Mouse (Mus musculus) forebrain, embryonic 16.5 days (tissue): ENCODE data around the gene Glmp. TPM values are rescaled to one million over a fixed set of nuclear protein-coding genes. Genes with fewer than 3 reads are reported as not detected.

Experiments
- ATAC-seq: fragments of 200-750 bp; cut with Nextera tagmentation; 2 replicates; pipeline ENCODE4 v1.8.0; 2017; ENCODE audit warnings: mild to moderate bottlenecking, moderate library complexity
- H3K27ac ChIP-seq: fragments of 300-500 bp; sonication (generic); 2 replicates; pipeline ENCODE4 v1.5.1; 2014; ENCODE audit warnings: low read length, control low read depth
- H3K27me3 ChIP-seq: fragments of 300-500 bp; sonication (generic); replicated peaks from 2 replicates; pipeline ENCODE4 v1.6.1; 2014; ENCODE audit warnings: low read length; ENCODE audit not compliant: control insufficient read depth, insufficient read depth
- H3K36me3 ChIP-seq: fragments of 300-500 bp; sonication (generic); 2 replicates; pipeline ENCODE4 v1.6.1; 2014; ENCODE audit not compliant: control insufficient read depth, insufficient read depth
- H3K4me1 ChIP-seq: fragments of 300-500 bp; sonication (generic); replicated peaks from 2 replicates; pipeline ENCODE4 v1.6.1; 2014; ENCODE audit warnings: low read length; ENCODE audit not compliant: control insufficient read depth, insufficient read depth
- H3K4me2 ChIP-seq: fragments of 300-500 bp; sonication (generic); 2 replicates; pipeline ENCODE4 v1.6.1; 2014; ENCODE audit warnings: mild to moderate bottlenecking, low read length, control low read depth
- H3K4me3 ChIP-seq: fragments of 300-500 bp; sonication (generic); replicated peaks from 2 replicates; pipeline ENCODE4 v1.5.1; 2014; ENCODE audit warnings: mild to moderate bottlenecking, low read length, control low read depth
- H3K9ac ChIP-seq: fragments of 300-500 bp; sonication (generic); replicated peaks from 2 replicates; pipeline ENCODE4 v1.6.1; 2014; ENCODE audit warnings: low read depth, low read length, control low read depth
- H3K9me3 ChIP-seq: fragments of 300-500 bp; sonication (generic); 2 replicates; pipeline ENCODE4 v1.6.1; 2016; ENCODE audit warnings: low read length; ENCODE audit not compliant: control insufficient read depth
- WGBS: fragments of 180-500 bp; shearing (Covaris S2); extraction: QIAGEN DNeasy Blood & Tissue Kit; methylation state at CpG from one replicate; pipeline ENCODE4 v1.1.7; 2014; 5-methylcytosine and 5-hydroxymethylcytosine counted together
- polyA plus RNA-seq: library from polyadenylated mRNA; unstranded; fragments of >200 nt; fragmentation: Nextera tagmentation; extraction: Ambion mirVana; gene quantifications from 2 replicates; pipeline ENCODE4 v1.2.1, GENCODE M21; 2015

Glmp gene
- polyA plus RNA-seq, 1 experiment from 2014 or later = 93.0 TPM

DNA sequence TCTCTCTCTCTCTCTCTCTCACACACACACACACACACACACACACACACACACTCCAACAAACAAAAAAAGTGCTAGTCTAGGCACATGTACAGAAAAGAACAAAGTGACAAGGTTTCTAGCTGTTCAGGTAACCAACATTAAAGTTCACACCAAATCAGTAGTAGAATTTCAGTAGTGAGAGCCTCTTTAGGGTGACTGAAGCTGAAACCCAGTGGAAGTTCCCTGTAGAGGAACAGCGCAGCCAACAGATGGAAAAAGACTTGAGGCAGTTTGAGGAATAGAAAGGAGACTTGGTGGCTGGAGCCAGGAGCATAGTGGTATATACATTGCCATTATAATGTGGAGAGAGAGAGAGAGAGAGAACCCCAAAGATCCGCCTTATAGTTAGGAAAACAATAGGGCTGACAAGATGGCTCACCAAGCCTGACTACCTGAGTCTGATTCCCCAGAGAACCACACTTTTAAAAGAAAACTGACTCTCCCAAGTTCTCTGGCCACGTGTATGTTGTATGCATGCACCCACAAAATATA, 10.1 kb downstream of the Glmp start:
- no peak for ATAC-seq
- H3K4me1 ChIP-seq = peaks cover 20% of the 10 kb centered on the region
- H3K27ac ChIP-seq = no peak overlapping the region
- H3K36me3 ChIP-seq = no peaks in the 10 kb centered on the region
- H3K9ac ChIP-seq = peak overlapping the region; percentile 98
- H3K9me3 ChIP-seq = no peaks in the 10 kb centered on the region
- peak overlapping the region; percentile 78 for H3K4me2 ChIP-seq
- peak overlapping the region; percentile 54 for H3K4me3 ChIP-seq
- WGBS = 32% methylated on average over 3 of the region's 3 CpGs
- H3K27me3 ChIP-seq = no peaks in the 10 kb centered on the region

DNA sequence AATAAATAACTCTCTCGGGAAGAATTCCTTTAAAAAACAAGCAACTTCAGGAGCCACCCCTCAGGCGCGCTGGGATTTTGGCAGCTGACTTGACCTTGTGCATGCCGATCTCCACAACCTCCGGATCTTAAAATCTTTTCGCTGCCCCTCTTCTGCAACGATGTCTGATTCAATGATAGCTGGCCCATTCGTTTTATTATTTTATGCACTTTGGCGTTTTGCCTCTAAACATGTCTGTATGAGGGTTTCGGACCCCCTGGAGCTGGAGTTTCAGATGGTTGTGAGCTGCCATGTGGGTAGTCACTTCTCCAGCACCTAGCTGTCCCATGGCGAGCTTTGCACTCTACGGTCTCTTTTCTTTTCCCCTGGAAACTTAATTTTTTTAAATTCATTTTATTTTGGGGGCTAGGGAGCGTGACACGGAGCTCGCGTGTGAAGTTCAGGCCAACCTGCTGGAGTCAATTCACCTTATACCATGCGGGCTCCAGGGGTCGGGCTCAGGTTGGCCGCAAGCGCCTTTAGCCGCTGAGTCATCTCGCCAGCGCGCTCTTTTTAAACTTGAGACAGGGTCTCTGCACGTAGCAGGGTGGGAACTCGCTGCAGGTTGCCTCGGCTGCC, 10.7 kb downstream of the Glmp start:
- no peak; the same call in none of the 2 replicates for ATAC-seq
- H3K4me3 ChIP-seq = peak overlapping the region; percentile 54
- H3K36me3 ChIP-seq = no peaks in the 10 kb centered on the region
- H3K4me1 ChIP-seq = peaks cover 20% of the 10 kb centered on the region
- 1% methylated on average over 27 of the region's 27 CpGs for WGBS
- H3K27ac ChIP-seq = peak overlapping the region; percentile 64
- H3K9ac ChIP-seq = peak overlapping the region; percentile 98
- H3K27me3 ChIP-seq = no peaks in the 10 kb centered on the region
- H3K9me3 ChIP-seq = no peaks in the 10 kb centered on the region
- H3K4me2 ChIP-seq = peak overlapping the region; percentile 78

DNA sequence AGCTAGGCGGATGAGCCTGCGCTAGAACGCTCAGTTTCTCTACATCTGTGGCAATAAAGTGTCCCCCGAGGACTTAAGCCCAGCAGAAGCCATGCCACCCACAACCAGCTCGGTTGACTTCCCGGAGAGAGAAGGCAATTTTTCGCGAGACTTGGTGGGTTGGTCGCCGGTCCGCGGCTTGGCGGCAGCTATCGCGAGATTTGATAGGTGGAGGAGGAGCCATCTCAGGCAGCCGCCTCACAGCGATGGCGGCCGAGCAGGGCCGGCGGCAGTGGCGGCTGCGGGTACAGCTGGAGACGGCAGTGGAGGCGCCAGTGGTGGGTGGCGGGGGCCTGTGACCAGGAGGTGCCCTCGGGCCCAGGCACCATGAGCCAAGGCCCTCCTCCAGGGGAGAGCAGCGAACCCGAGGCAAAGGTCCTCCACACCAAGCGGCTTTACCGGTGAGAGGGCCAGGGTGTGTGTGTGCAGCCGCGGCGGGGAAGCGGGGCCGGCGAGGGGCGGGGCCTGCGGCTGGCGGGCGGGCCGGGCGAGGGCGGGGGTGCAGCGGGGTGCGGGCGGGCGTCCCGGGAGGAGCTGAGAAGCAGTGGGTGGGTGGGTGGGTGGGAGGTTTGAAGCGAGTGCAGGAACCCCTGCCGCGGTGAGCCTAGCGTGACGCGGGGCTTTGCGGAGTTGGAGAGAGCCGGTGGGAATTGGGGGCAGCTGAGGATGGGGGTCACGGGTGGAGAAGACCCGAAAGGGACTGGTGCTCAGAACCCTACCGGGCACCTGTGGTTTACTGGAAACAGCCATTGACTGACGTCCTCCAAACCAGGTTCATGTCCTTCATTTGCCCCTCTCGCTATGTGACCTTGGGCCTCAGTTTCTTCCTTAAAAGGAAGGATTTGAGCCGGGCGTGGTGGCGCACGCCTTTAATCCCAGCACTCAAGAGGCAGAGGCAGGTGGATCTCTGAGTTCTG, 11.5 kb downstream of the Glmp start, which contains the start of the genes Tmem79 and Smg5:
TSS of gene Tmem79 (minus strand) at position 91 of the 956 bp plus-strand sequence.
TSS of gene Smg5 (plus strand) at position 203 of the 956 bp plus-strand sequence.
- Histone ChIP-seq H3K9ac (peak within 1 kb of the TSS; percentile 98), H3K27ac (peak within 1 kb of the TSS; percentile 95), H3K27me3 (no peaks in the 10 kb centered on the region), H3K4me1 (peaks cover 20% of the 10 kb centered on the region), H3K4me2 (peak within 1 kb of the TSS; percentile 78), H3K36me3 (no peaks in the 10 kb centered on the region), H3K9me3 (no peaks in the 10 kb centered on the region), H3K4me3 (peak within 1 kb of the TSS; percentile 54)
- WGBS = 2% methylated on average over 57 of the region's 66 CpGs
- peak; percentile 97 for ATAC-seq

DNA sequence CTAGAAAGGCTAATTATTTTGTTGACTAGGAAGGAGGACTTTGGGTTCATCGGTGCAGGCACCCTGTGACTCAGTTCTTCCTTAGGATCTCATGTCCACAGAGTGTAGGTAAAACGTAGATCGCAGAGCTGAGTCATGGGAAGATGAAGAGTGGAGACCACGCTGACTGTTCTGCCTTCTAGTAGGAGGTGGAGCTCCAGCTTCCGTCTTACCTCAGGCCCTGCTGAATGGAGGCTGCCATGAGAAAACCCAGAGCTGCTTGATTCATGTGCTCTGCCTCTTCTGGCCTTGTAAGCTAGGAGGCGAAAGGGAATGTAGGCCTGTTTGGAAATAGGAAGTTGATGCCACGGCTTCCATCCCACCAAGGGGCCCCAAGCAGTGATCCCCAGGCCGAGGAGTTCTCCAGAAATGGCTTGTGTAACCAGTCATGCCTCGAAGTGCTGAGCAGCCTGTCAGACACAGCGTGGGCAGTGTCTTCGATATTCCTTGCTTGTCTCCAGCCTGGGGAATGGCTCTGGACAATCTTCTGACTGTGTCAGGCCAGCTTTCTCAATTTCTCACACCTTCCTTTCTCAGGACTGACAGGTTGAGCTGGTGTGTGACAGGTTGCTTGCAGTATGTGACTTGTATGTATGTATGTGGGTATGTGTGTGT, 12.7 kb downstream of the Glmp start:
- peaks cover 5% of the 10 kb centered on the region; the same call in 1 of the 2 replicates for H3K36me3 ChIP-seq
- no peak for ATAC-seq
- H3K27ac ChIP-seq = no peak overlapping the region
- WGBS = 90% methylated on average over 11 of the region's 11 CpGs
- H3K9me3 ChIP-seq = no peaks in the 10 kb centered on the region
- H3K4me1 ChIP-seq = peaks cover 20% of the 10 kb centered on the region
- no peak overlapping the region for H3K4me3 ChIP-seq
- no peak overlapping the region for H3K9ac ChIP-seq
- no peak overlapping the region for H3K4me2 ChIP-seq
- no peaks in the 10 kb centered on the region for H3K27me3 ChIP-seq

DNA sequence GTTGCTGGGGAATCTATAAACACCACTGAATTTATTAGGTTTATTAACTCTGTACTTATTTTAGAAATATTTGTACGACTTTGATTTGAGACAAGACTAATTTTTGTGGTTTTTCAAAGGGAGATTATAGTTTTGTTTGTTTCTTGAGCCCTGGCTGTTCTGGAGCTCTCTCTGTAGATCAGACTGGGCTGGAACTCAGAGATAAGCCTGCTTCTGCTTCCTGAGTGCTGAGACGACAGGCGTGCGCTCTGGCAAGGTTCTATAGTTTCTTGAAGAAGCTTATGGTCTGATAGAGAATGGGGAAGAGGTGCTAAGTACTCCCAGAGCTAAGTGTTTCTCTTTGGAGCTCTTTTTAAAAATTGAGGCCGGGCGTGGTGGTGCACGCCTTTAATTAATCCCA, 13.5 kb downstream of the Glmp start:
- WGBS = 96% methylated on average over 7 of the region's 7 CpGs
- ATAC-seq = no peak
- no peak overlapping the region for H3K9ac ChIP-seq
- H3K4me2 ChIP-seq = no peak overlapping the region
- H3K9me3 ChIP-seq = no peaks in the 10 kb centered on the region
- H3K4me3 ChIP-seq = no peak overlapping the region
- H3K27ac ChIP-seq = no peak overlapping the region
- H3K36me3 ChIP-seq = peaks cover 13% of the 10 kb centered on the region
- no peaks in the 10 kb centered on the region for H3K27me3 ChIP-seq
- H3K4me1 ChIP-seq = peaks cover 20% of the 10 kb centered on the region

DNA sequence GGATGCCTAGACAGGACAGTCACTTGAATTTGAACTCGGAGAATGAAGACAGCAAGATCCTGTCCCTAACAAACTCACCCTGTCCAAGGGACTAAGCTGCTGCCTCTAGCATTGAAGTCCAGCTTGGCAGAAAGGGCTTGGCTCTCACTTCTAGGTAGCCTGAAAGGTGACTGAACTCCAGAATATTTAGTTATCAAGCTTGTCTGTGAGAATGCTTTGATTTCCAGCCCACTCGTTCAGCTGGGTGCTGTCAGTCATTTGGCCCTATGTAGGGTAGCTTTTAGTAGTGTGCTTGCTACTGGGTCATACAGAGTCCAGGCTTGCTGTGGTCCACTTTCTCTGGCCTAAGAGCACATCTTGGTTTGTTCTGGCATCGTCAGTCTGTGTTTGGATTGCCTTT, 14.2 kb downstream of the Glmp start:
- no peak for ATAC-seq
- 67% methylated on average over 3 of the region's 3 CpGs for WGBS

DNA sequence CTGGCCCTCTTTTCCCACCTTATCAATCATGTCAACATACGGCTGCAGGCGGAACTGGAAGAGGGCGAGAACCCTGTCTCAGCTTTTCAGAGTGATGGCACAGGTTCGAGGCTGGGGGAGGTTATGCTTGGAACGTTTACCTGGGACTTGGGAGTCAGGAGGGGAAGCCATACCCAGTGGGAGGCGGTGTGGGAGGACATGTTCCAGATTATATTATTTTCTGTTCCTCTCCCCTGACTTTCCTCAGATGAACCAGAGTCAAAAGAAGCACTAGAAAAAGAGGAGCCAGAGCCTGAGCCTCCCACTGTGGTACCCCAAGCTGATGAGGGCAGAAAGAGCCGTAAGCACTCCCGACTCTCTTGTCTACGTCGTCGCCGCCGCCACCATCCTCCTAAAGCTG, 25.9 kb downstream of the Glmp start:
- H3K9ac ChIP-seq = no peak overlapping the region
- no peak overlapping the region for H3K4me3 ChIP-seq
- peaks cover 72% of the 10 kb centered on the region for H3K36me3 ChIP-seq
- WGBS = 96% methylated on average over 13 of the region's 13 CpGs
- H3K27ac ChIP-seq = no peak overlapping the region
- no peak for ATAC-seq
- H3K27me3 ChIP-seq = no peaks in the 10 kb centered on the region
- H3K9me3 ChIP-seq = no peaks in the 10 kb centered on the region
- H3K4me1 ChIP-seq = no peaks in the 10 kb centered on the region
- no peak overlapping the region for H3K4me2 ChIP-seq

More for the DNA sequence above, 14.2 kb downstream of the Glmp start:
- no peak overlapping the region for H3K27ac ChIP-seq
- no peak overlapping the region for H3K4me3 ChIP-seq
- H3K36me3 ChIP-seq = peaks cover 20% of the 10 kb centered on the region
- H3K4me2 ChIP-seq = no peak overlapping the region
- H3K4me1 ChIP-seq = peaks cover 20% of the 10 kb centered on the region
- H3K9ac ChIP-seq = no peak overlapping the region
- H3K27me3 ChIP-seq = no peaks in the 10 kb centered on the region
- H3K9me3 ChIP-seq = no peaks in the 10 kb centered on the region

DNA sequence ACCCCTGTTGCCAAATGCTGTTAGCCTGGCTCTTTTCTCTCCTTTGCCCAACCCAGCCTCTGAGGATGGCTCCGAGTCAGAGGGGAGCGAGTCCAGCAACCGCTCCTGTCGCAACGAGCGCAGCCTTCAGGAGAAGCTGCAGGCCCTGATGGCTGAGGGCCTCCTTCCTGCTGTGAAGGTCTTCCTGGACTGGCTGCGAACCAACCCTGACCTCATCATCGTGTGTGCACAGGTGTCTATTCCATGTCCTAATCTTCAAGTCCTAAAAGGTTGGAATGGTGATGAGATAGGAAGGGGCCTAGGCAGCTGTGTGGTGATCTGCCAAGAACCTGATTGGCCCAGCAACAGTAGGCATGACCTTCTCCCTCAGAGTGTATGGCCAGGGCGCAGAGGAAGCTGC, 28.1 kb downstream of the Glmp start:
- Histone ChIP-seq H3K4me2 (no peak overlapping the region), H3K36me3 (peaks cover 74% of the 10 kb centered on the region), H3K9ac (no peak overlapping the region), H3K9me3 (no peaks in the 10 kb centered on the region), H3K4me1 (no peaks in the 10 kb centered on the region), H3K27ac (no peak overlapping the region), H3K27me3 (no peaks in the 10 kb centered on the region), H3K4me3 (no peak overlapping the region)
- no peak for ATAC-seq
- 94% methylated on average over 9 of the region's 9 CpGs for WGBS
